Mouse (Mus musculus) layer of hippocampus, postnatal 25 days (tissue): ENCODE measurements around the gene Timp2. TPM values are rescaled to one million over a fixed set of nuclear protein-coding genes. Genes with fewer than 3 reads are reported as not detected.
"Not testable (repeated sequence)": the region's sequence is repeated elsewhere in the genome, so short reads cannot be mapped to it uniquely, and the experiment has no call there.

Source experiments
- DNase-seq, 2 experiments: peaks; one replicate each; pipeline ENCODE4 v3.0.0; 2022; ENCODE audit warnings: mixed read lengths in 2 of 2, low spot score in 1 of 2; ENCODE audit errors: extremely low spot score in 1 of 2
- total RNA-seq, 2 experiments: library from RNA; stranded (reverse); gene quantifications; 2 replicates each; pipeline ENCODE4 v1.2.3; 2021

The Timp2 gene
- total RNA-seq, 2 experiments from 2014 or later, result 183 to 222 TPM

GRCm38 (mm10) chr11:118342400-118342981, 13.0 kb downstream of the Timp2 start, which contains the start of gene Cep295nl:
Gene Cep295nl, minus strand, starts transcription at chr11:118342500.
- no peak for DNase-seq

GRCm38 (mm10) chr11:118337491-118338168, 17.9 kb downstream of the Timp2 start:
- DNase-seq, result no peak

GRCm38 (mm10) chr11:118333431-118333830, 22.1 kb downstream of the Timp2 start:
- DNase-seq, result no peak

- no peak for DNase-seq
Measured at GRCm38 (mm10) chr11:118332376-118332775, 23.2 kb downstream of the Timp2 start.

- DNase-seq, result peak in 1 of 2 experiments; percentile 54
Measured at GRCm38 (mm10) chr11:118330777-118331176, 24.8 kb downstream of the Timp2 start.

- DNase-seq, result no peak
Measured at GRCm38 (mm10) chr11:118330361-118330760, 25.2 kb downstream of the Timp2 start.

GRCm38 (mm10) chr11:118328947-118329346, 26.6 kb downstream of the Timp2 start:
- DNase-seq, result no peak

GRCm38 (mm10) chr11:118328511-118328910, 27.0 kb downstream of the Timp2 start:
- no peak for DNase-seq

GRCm38 (mm10) chr11:118326991-118327971, 28.3 kb downstream of the Timp2 start:
- DNase-seq, result peak; percentile 63 to 73

- no peak for DNase-seq
Measured at GRCm38 (mm10) chr11:118326491-118326890, 29.0 kb downstream of the Timp2 start.

GRCm38 (mm10) chr11:118324541-118324940, 31.0 kb downstream of the Timp2 start:
- no peak for DNase-seq

- no peak for DNase-seq
Measured at GRCm38 (mm10) chr11:118323974-118324373, 31.6 kb downstream of the Timp2 start.

GRCm38 (mm10) chr11:118322647-118323046, 32.9 kb downstream of the Timp2 start:
- no peak for DNase-seq

GRCm38 (mm10) chr11:118321971-118322370, 33.6 kb downstream of the Timp2 start:
- no peak for DNase-seq

GRCm38 (mm10) chr11:118321500-118321899, 34.0 kb downstream of the Timp2 start:
- peak in 1 of 2 experiments; percentile 35 for DNase-seq

GRCm38 (mm10) chr11:118318678-118319077, 36.9 kb downstream of the Timp2 start:
- peak in 1 of 2 experiments; percentile 47 for DNase-seq

GRCm38 (mm10) chr11:118317129-118317528, 38.4 kb downstream of the Timp2 start:
- DNase-seq, result peak in 1 of 2 experiments; percentile 50

GRCm38 (mm10) chr11:118316231-118316806, 39.2 kb downstream of the Timp2 start:
- DNase-seq, result no peak

GRCm38 (mm10) chr11:118312132-118312723, 43.3 kb downstream of the Timp2 start:
- DNase-seq, result no peak

- DNase-seq, result not testable (repeated sequence)
Measured at GRCm38 (mm10) chr11:118307962-118308361, 47.6 kb downstream of the Timp2 start.
